Mouse (Mus musculus): ENCODE measurements around the gene Cd81.

- TF ChIP-seq CTCF (IDR thresholded peaks at IDR 0.05; ENCODE audit: control insufficient read depth, insufficient read depth, low read length), result no peak
- TF ChIP-seq POLR2A (IDR thresholded peaks at IDR 0.05; ENCODE audit: borderline replicate concordance, control insufficient read depth, low read depth, low read length), result no peak
Measured at GRCm38 (mm10) chr7:143059202-143059870, 6.8 kb downstream of the Cd81 start.

Measured in bone marrow, adult 2 months (tissue).